Mouse (Mus musculus) T-cell, adult 2 months (primary cell): ENCODE measurements at regions not wholly inside any gene's neighbourhood (a gene's known extent, or its start where the extent isn't known, plus 50 kb on each side); places are given as distances from the start of the nearest gene placed in this dataset.

Experiments used
- DNase-seq: peaks from one replicate; pipeline ENCODE4 v3.0.0; 2022; ENCODE audit warnings: low spot score

GRCm38 (mm10) chr8:26845481-26846194, 131.5 kb upstream of the Zfp703 start:
- DNase-seq: no peak

GRCm38 (mm10) chr8:26847009-26847408, 130.1 kb upstream of the Zfp703 start:
- no peak for DNase-seq

- DNase-seq: no peak
These were observed 128.9 kb upstream of the Zfp703 start for GRCm38 (mm10) chr8:26848098-26848772.

- DNase-seq: no peak
These were observed 128.0 kb upstream of the Zfp703 start for GRCm38 (mm10) chr8:26848955-26849684.

GRCm38 (mm10) chr8:26851871-26852800, 125.0 kb upstream of the Zfp703 start:
- no peak for DNase-seq

GRCm38 (mm10) chr8:26852921-26853320, 124.2 kb upstream of the Zfp703 start:
- DNase-seq: no peak

GRCm38 (mm10) chr8:26854557-26855238, 122.4 kb upstream of the Zfp703 start:
- DNase-seq: no peak

- no peak for DNase-seq
These were observed 121.9 kb upstream of the Zfp703 start for GRCm38 (mm10) chr8:26855256-26855655.

- DNase-seq: no peak
These were observed 112.6 kb upstream of the Zfp703 start for GRCm38 (mm10) chr8:26864571-26864970.

GRCm38 (mm10) chr8:26864971-26865370, 112.2 kb upstream of the Zfp703 start:
- DNase-seq: no peak

GRCm38 (mm10) chr8:26868101-26868848, 108.8 kb upstream of the Zfp703 start:
- DNase-seq: no peak

- DNase-seq: no peak
These were observed 108.3 kb upstream of the Zfp703 start for GRCm38 (mm10) chr8:26868849-26869110.

- DNase-seq: no peak
These were observed 105.3 kb upstream of the Zfp703 start for GRCm38 (mm10) chr8:26871838-26872237.

GRCm38 (mm10) chr8:26872382-26872781, 104.7 kb upstream of the Zfp703 start:
- no peak for DNase-seq

GRCm38 (mm10) chr8:26872815-26873214, 104.3 kb upstream of the Zfp703 start:
- no peak for DNase-seq

GRCm38 (mm10) chr8:26880177-26880576, 96.9 kb upstream of the Zfp703 start:
- DNase-seq: no peak

GRCm38 (mm10) chr8:26881268-26882120, 95.6 kb upstream of the Zfp703 start:
- no peak for DNase-seq

GRCm38 (mm10) chr8:26882616-26883015, 94.5 kb upstream of the Zfp703 start:
- DNase-seq: no peak

- no peak for DNase-seq
These were observed 93.8 kb upstream of the Zfp703 start for GRCm38 (mm10) chr8:26883285-26883684.

- DNase-seq: no peak
These were observed 93.4 kb upstream of the Zfp703 start for GRCm38 (mm10) chr8:26883770-26884169.
